In the genomic region with DNA sequence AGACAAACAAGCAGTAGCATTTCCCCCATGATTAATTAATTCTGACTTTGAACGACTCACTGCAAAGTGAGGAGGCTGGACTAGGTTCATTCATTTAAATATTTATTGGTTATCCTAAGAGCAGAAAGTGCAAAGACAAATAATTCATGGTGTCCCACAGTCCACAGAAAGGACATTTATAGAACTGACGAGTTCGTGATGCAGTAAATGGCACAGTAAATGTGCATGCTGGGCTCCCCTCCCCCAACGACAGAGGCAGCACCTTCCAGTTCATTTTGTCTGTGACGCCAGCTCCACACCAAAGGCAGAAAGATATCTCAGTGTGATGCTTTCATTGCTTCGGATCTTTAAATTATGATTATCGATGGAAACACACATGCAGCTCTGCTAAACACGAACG, we compare ENCODE assay signal across 30 mouse cellular contexts.
A peak's percentile ranks its signal among the peaks of the same experiment; 100 is the strongest.
DNase-seq lines count a peak whose midpoint lies in the region; ATAC-seq and TF ChIP-seq lines count a peak whose summit lies in the region.
"Had no signal": no experiment of that assay in that cellular context is flagged by ENCODE, and none has a peak within 500 bp of the region (broad histone marks: within the 10 kb centered on the region; RNA-seq: fewer than 3 reads in every experiment).

No protein-coding gene starts in this region.

- H3K27me3 ChIP-seq in hindbrain, embryonic 13.5 days: no peaks in the 10 kb centered on the region
- no peaks in the 10 kb centered on the region for H3K27me3 ChIP-seq in hindbrain, embryonic 11.5 days (ENCODE audit: control insufficient read depth, insufficient read depth, low read length)
- no peaks in the 10 kb centered on the region for H3K27me3 ChIP-seq in kidney, embryonic 15.5 days
- no peaks in the 10 kb centered on the region for H3K27me3 ChIP-seq in neural tube, embryonic 14.5 days (ENCODE audit: control insufficient read depth, insufficient read depth, low read length)
- no peaks in the 10 kb centered on the region for H3K27me3 ChIP-seq in forebrain, postnatal 0 days (ENCODE audit: insufficient read depth, low read length)
- H3K27me3 ChIP-seq: forebrain, embryonic 13.5 days; heart, embryonic 13.5 days; limb, embryonic 15.5 days; liver, embryonic 13.5 days; megakaryocyte, embryonic 14.5 days; midbrain, embryonic 13.5 days had no signal

- no peak overlapping the region; the same call in 1 of the 2 replicates for H3K9ac ChIP-seq in hindbrain, embryonic 13.5 days
- H3K9ac ChIP-seq in hindbrain, embryonic 11.5 days (ENCODE audit: low read depth, low read length): no peak overlapping the region
- no peak overlapping the region for H3K9ac ChIP-seq in kidney, embryonic 15.5 days
- no peak overlapping the region for H3K9ac ChIP-seq in neural tube, embryonic 14.5 days (replicated peaks; ENCODE audit: low read depth, low read length)
- no peak overlapping the region for H3K9ac ChIP-seq in forebrain, postnatal 0 days
- H3K9ac ChIP-seq: forebrain, embryonic 13.5 days; heart, embryonic 13.5 days; limb, embryonic 15.5 days; liver, embryonic 13.5 days; midbrain, embryonic 13.5 days had no signal

- 0 out of 2 replicates have a peak overlapping the region, but pooled peaks have one; percentile 1 for H3K4me2 ChIP-seq in hindbrain, embryonic 13.5 days
- no peak overlapping the region for H3K4me2 ChIP-seq in hindbrain, embryonic 11.5 days (replicated peaks; ENCODE audit: low read depth, low read length)
- 0 out of 2 replicates have a peak overlapping the region, but pooled peaks have one; percentile 16 for H3K4me2 ChIP-seq in kidney, embryonic 15.5 days
- no peak overlapping the region for H3K4me2 ChIP-seq in neural tube, embryonic 14.5 days (ENCODE audit: low read depth, low read length)
- H3K4me2 ChIP-seq in forebrain, postnatal 0 days (ENCODE audit: low read depth): no peak overlapping the region
- H3K4me2 ChIP-seq: forebrain, embryonic 13.5 days; heart, embryonic 13.5 days; limb, embryonic 15.5 days; liver, embryonic 13.5 days; midbrain, embryonic 13.5 days had no signal

- H3K27ac ChIP-seq in hindbrain, embryonic 13.5 days: no peak overlapping the region
- H3K27ac ChIP-seq in hindbrain, embryonic 11.5 days (ENCODE audit: low read depth, low read length): no peak overlapping the region
- H3K27ac ChIP-seq in kidney, embryonic 15.5 days: no peak overlapping the region
- peak overlapping the region; percentile 2; the same call in 1 of the 2 replicates for H3K27ac ChIP-seq in neural tube, embryonic 14.5 days (ENCODE audit: low read depth, low read length)
- H3K27ac ChIP-seq in forebrain, postnatal 0 days (ENCODE audit: low read depth, low read length): no peak overlapping the region
- H3K27ac ChIP-seq: forebrain, embryonic 13.5 days; gastrocnemius, adult 2 months; heart, embryonic 13.5 days; limb, embryonic 10.5 days; limb, embryonic 15.5 days; liver, embryonic 13.5 days; midbrain, embryonic 13.5 days had no signal

- ATAC-seq in hindbrain, embryonic 13.5 days (ENCODE audit: low FRiP score): no peak
- no peak; the same call in 1 of the 2 replicates for ATAC-seq in hindbrain, embryonic 11.5 days (ENCODE audit: low FRiP score)
- no peak for ATAC-seq in kidney, embryonic 15.5 days (replicated peaks; ENCODE audit: low FRiP score)
- peak; percentile 68 for ATAC-seq in neural tube, embryonic 14.5 days (ENCODE audit: low read depth)
- ATAC-seq in forebrain, postnatal 0 days: no peak
- ATAC-seq: CD4-positive, CD25-positive, alpha-beta regulatory T cell, adult 4 months; forebrain, embryonic 13.5 days; intestine, postnatal 0 days; lung, postnatal 0 days; midbrain, embryonic 13.5 days had no signal

- H3K9me3 ChIP-seq in hindbrain, embryonic 13.5 days: no peaks in the 10 kb centered on the region
- no peaks in the 10 kb centered on the region for H3K9me3 ChIP-seq in hindbrain, embryonic 11.5 days (ENCODE audit: control insufficient read depth, low read length)
- H3K9me3 ChIP-seq in kidney, embryonic 15.5 days (replicated peaks): no peaks in the 10 kb centered on the region
- no peaks in the 10 kb centered on the region for H3K9me3 ChIP-seq in neural tube, embryonic 14.5 days (ENCODE audit: control insufficient read depth, low read length)
- H3K9me3 ChIP-seq in forebrain, postnatal 0 days (ENCODE audit: low read length): no peaks in the 10 kb centered on the region
- H3K9me3 ChIP-seq: forebrain, embryonic 13.5 days; heart, embryonic 13.5 days; limb, embryonic 10.5 days; limb, embryonic 15.5 days; liver, embryonic 13.5 days; megakaryocyte, embryonic 14.5 days; midbrain, embryonic 13.5 days had no signal

- no peak for TF ChIP-seq CTCF in forebrain, postnatal 0 days (IDR thresholded peaks at IDR 0.05; ENCODE audit: low read depth)

- H3K4me3 ChIP-seq in hindbrain, embryonic 13.5 days: no peak overlapping the region
- H3K4me3 ChIP-seq in hindbrain, embryonic 11.5 days (ENCODE audit: low read depth, low read length): no peak overlapping the region
- no peak overlapping the region for H3K4me3 ChIP-seq in kidney, embryonic 15.5 days (replicated peaks)
- H3K4me3 ChIP-seq in neural tube, embryonic 14.5 days (ENCODE audit: low read depth, low read length): no peak overlapping the region
- no peak overlapping the region for H3K4me3 ChIP-seq in forebrain, postnatal 0 days (ENCODE audit: low read depth, low read length)
- H3K4me3 ChIP-seq: forebrain, embryonic 13.5 days; gastrocnemius, adult 2 months; heart, embryonic 13.5 days; limb, embryonic 10.5 days; limb, embryonic 15.5 days; liver, embryonic 13.5 days; megakaryocyte, embryonic 14.5 days; midbrain, embryonic 13.5 days had no signal

- DNase-seq in hindbrain, embryonic 11.5 days (ENCODE audit: low spot score): no peak
- DNase-seq in kidney, postnatal 14 days: no peak
- peak; percentile 24 for DNase-seq in brain, adult 2 months (ENCODE audit: low read depth, low spot score)
- no peak for DNase-seq in forebrain, postnatal 0 days
- DNase-seq in heart, adult 11 months: no peak
- DNase-seq: adrenal gland, postnatal 14 days; cerebellum, adult 2 months; cerebellum, postnatal 14 days; gastrocnemius, adult 2 months; gastrocnemius, postnatal 36 days; heart, postnatal 10 days; kidney, postnatal 10 days; layer of hippocampus, adult 9-11 months; liver, embryonic 13.5 days; lung, adult 18-20 months; lung, postnatal 4 days; thymus, adult 2 months; thymus, postnatal 36 days had no signal

- whole genome bisulfite sequencing in hindbrain, embryonic 13.5 days: 70% methylated on average over 9 of the region's 9 CpGs
- WGBS in hindbrain, embryonic 11.5 days: 79% methylated on average over 9 of the region's 9 CpGs
- WGBS in kidney, embryonic 15.5 days: 57% methylated on average over 9 of the region's 9 CpGs
- 56% methylated on average over 9 of the region's 9 CpGs for WGBS in neural tube, embryonic 14.5 days
- 77% methylated on average over 9 of the region's 9 CpGs for WGBS in forebrain, postnatal 0 days

- H3K4me1 ChIP-seq in hindbrain, embryonic 13.5 days (replicated peaks): no peaks in the 10 kb centered on the region
- H3K4me1 ChIP-seq in hindbrain, embryonic 11.5 days (replicated peaks; ENCODE audit: control insufficient read depth, insufficient read depth, low read length): no peaks in the 10 kb centered on the region
- H3K4me1 ChIP-seq in kidney, embryonic 15.5 days: no peaks in the 10 kb centered on the region
- H3K4me1 ChIP-seq in neural tube, embryonic 14.5 days (ENCODE audit: control insufficient read depth, insufficient read depth, low read length): no peaks in the 10 kb centered on the region
- no peaks in the 10 kb centered on the region for H3K4me1 ChIP-seq in forebrain, postnatal 0 days (ENCODE audit: insufficient read depth)
- H3K4me1 ChIP-seq: forebrain, embryonic 13.5 days; heart, embryonic 13.5 days; limb, embryonic 10.5 days; limb, embryonic 15.5 days; liver, embryonic 13.5 days; megakaryocyte, embryonic 14.5 days; midbrain, embryonic 13.5 days had no signal

- no peaks in the 10 kb centered on the region for H3K36me3 ChIP-seq in hindbrain, embryonic 13.5 days
- no peaks in the 10 kb centered on the region for H3K36me3 ChIP-seq in hindbrain, embryonic 11.5 days (ENCODE audit: control insufficient read depth, insufficient read depth, low read length)
- H3K36me3 ChIP-seq in kidney, embryonic 15.5 days: no peaks in the 10 kb centered on the region
- H3K36me3 ChIP-seq in neural tube, embryonic 14.5 days (ENCODE audit: control insufficient read depth, insufficient read depth, low read length): no peaks in the 10 kb centered on the region
- no peaks in the 10 kb centered on the region for H3K36me3 ChIP-seq in forebrain, postnatal 0 days (ENCODE audit: insufficient read depth)
- H3K36me3 ChIP-seq: heart, embryonic 13.5 days; limb, embryonic 10.5 days; limb, embryonic 15.5 days; liver, embryonic 13.5 days; midbrain, embryonic 13.5 days had no signal

Comparison
In these comparisons a context has a peak if more than half of its experiments do, and no peak if none do; other contexts are left out.
1. H3K4me2 ChIP-seq: peak in hindbrain, embryonic 13.5 days (single experiment) and kidney, embryonic 15.5 days (single experiment); none in hindbrain, embryonic 11.5 days (single experiment), neural tube, embryonic 14.5 days (single experiment) and forebrain, postnatal 0 days (single experiment).